Mouse (Mus musculus) ovary, postnatal 10 days (tissue): Measurements from ENCODE around the gene Ccdc102a.
A peak's percentile ranks its signal among the peaks of the same experiment; 100 is the strongest.
"Not testable (repeated sequence)": the region's sequence is repeated elsewhere in the genome, so short reads cannot be mapped to it uniquely, and the experiment has no call there.

Experiments
- DNase-seq: peaks from one replicate; pipeline ENCODE4 v3.0.0; 2022; ENCODE audit warnings: low spot score

Ccdc102a gene

GRCm38 (mm10) chr8:94874358-94874757 lies 43.5 kb downstream of the Ccdc102a start:
- no peak for DNase-seq

- DNase-seq, result no peak
Observed at GRCm38 (mm10) chr8:94872576-94872975, 45.3 kb downstream of the Ccdc102a start.

DNA sequence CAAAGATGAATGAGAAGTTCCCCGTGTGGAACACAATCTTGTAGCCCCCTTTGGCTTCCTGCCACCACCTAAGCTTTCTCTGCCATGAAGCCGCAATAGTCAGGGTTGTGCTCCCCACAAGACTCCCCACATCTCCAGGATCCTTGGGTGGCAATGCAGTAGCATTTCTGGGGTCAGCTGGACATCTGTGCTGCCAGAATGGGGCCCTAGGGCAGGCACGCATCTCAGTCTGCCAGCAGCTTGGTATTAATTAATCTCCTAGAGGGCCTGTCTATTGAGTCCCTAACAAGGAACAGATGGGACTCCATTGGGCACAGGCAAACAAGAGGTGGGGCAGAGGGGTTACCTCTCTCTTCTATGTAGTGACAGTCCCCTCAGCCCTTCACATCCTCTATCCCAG lies 45.7 kb downstream of the Ccdc102a start:
- DNase-seq, result no peak

DNA sequence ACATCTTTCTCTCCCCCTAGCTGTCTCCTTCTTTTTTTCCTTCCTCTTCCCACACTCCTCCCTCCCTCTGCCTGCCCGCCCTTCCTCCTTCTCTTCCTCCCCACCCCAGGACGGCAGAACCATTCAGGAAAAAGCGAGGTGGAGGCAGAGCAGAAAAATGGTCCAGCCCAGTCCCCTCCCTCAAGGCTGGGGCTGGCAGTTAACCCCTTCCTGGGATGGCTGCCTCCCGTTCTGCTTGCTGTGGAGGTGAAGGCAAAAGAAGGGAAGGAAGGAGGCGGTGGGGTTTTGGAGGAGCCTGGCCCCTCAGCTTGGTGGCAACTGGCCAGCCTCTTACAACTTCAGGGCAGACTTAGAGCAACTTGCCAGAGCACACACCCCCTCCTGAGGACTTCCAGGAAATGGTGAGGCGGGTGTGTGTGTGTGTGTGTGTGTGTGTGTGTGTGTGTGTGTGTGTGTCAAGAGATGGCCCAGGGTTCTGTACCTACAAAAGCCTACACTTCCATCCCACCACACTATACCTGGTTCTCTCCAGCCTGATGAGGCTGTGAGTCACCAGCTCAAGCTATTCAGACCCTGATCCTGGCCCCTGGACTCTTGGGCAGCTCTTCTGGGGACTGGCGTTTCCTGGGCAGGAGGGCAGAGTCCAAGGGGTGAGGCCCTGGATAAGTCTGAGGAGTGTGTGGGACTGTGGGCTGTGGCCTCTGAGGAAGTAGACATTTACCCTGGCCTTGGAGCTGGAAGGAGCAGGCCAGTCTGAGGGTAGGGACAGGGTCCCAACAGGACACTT lies 46.6 kb downstream of the Ccdc102a start:
- peak; percentile 37 for DNase-seq

DNA sequence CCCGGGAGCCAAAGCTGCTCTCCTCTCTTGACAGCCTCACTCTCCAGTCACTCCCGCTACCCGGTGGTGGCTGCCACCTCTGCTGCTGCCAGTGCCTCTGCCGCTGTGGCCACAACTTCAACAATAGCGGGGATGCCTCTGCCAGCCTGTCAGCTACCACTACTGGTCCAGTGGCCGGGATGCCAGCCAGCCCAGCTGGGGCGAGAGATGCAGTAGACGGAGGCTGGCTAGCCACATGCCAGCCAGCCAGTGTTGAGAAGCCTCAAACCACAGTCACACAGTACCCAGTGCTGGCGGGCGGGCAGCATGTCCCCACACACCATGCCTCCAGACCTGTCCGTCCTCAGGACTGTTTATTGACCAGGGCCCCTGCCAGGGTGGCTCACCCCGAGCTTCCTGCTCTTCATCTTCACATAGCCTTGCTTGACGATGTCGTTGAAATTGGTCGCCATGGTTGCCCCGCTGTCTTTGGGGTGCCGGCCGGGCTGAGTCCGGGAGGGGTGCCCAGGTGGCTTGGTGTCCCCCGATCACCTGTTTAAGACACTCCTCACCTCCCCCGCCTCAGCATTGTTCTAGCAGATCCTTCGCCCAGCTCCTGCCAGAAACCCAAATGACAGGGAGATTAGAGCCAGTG lies 47.3 kb downstream of the Ccdc102a start:
- DNase-seq, result peak; percentile 16

DNA sequence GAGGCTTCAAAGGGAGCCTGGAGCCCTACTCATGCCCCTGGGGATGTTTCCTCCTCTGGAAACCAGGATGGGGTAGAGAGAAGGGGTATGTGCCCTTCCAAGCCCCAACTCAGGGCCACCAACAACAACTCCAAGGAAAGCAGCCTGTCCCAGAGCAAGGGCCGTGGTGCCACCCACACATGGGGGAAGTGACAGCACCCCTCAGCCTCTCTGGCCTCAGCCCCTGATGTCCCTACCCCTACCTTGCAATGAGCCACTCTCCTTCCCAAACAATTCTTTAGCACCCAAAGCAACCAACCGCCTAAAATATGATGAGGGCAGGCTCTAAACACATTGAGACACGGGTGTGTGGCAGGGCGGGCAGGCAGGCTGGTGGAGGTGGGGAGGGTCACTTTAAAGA lies 47.9 kb downstream of the Ccdc102a start:
- DNase-seq, result no peak

DNA sequence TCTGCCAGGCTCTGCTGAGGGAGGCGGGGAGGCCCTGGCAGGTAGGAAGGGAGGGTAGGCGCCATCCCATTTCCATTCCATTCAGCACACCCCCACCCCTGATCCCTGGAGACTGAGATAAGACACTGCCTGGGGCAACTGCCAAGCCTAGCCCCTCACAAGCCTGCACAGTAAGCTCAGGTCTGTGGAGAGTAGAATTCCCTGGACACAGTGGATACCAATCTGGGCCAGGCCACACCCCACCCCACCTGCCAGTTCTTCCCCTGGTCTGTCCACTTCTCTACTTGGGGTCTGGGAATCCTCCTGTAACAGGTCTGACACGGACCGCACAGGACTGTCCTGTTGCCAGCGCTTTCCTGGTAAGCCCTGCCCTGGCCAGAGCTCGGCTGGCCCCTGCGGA lies 48.8 kb downstream of the Ccdc102a start:
- no peak for DNase-seq

DNA sequence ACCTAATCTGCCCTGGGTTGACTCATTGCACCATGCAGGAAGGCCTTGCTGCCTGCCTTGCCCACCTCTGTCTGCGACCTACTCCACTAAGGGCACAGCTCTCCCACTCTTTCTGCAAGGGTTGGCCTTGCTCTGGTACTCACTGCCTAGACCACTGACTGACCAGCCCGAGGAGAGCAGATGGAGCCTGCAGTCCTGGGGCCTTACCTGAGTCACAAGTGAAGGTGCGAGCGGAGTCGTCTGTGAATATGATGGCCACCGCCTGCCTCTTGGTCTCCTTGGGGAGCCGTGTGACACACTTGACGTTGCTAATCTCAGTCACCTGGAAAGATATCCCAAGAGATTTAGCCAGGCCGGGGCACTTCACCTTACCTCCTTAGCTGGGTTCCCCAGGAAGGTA lies 51.0 kb downstream of the Ccdc102a start:
- no peak for DNase-seq

DNA sequence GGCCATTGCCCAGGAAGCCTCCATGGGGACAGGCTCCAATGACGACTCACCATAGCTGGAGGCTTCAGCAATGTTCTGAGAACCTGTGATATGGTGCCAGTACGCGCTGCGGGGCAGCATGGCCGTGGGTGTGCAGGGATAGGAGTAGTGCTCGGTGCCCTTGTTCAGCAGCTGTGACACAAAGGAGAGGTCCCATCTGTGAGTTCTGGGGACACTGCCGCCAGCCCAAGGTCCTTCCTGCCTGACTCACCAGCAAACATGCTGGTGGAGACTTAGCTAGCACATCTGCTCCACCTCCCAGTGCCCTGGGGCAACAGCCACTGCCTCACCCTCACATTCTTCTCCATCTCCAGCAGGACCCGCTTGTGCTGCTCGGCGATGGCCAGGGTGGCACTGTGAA lies 52.6 kb downstream of the Ccdc102a start:
- DNase-seq, result no peak

GRCm38 (mm10) chr8:94863897-94864673 lies 53.8 kb downstream of the Ccdc102a start:
- no peak for DNase-seq

DNA sequence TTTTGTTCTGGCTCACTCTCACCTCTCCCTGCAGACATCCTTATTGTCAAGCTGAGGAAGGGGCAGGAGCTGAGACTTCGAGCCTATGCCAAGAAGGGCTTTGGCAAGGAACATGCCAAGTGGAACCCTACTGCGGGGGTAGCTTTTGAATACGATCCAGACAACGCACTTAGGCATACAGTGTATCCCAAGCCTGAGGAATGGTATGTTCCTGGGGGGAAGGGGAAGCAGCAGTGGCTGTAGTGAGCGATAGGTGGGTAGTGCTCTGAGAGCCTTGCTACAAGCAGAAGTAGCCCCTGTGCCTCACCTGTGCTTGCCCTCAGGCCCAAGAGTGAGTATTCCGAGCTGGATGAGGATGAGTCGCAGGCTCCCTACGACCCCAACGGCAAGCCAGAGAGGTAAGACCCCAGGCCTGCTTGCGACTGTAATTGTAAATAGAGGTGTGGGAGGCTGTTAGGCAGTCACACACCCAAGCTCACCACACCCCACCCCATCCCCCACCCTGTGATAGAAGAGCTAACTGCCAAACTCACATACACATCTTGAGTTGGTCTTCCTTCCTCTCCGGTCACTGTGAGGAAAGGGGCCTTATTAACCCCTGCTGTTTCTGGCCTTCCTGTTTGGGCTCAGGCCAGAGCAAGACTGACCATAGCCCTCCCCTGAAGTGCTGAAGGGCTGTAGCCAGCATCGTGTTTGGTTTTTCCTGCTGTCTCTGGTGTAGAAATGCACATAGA lies 55.2 kb downstream of the Ccdc102a start:
- no peak for DNase-seq

GRCm38 (mm10) chr8:94861352-94861910 lies 56.5 kb downstream of the Ccdc102a start:
- no peak for DNase-seq

- peak; percentile 86 for DNase-seq
Observed at GRCm38 (mm10) chr8:94857346-94858173, 60.3 kb downstream of the Ccdc102a start, which contains the start of gene Polr2c. TSS of gene Polr2c (plus strand) at chr8:94857450.

- no peak for DNase-seq
Observed at GRCm38 (mm10) chr8:94857011-94857345, 60.9 kb downstream of the Ccdc102a start.

DNA sequence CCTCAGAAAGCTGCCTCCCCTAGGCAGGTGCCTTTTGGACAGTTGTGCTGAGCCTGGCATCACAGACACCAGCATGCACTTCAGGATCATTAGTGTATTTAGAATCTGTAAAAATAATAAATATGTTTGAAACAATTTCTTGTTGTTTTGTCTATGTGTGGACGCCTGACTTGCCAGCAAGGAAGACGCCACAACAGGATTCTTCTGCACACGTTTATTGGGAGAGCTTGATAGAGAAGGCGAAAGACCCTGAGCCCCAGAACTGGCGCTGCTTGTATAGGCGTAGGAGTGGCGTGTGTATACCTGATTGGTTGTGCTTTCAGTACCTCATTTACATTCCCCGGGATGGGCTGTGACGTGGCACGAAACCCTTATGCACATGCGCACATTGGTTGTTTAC lies 63.1 kb downstream of the Ccdc102a start:
- not testable (repeated sequence) for DNase-seq
